Mouse (Mus musculus): Measurements from ENCODE around the gene Gm20388.

- TF ChIP-seq GATA1 (IDR thresholded peaks at IDR 0.05; ENCODE audit: low read length) (no peak), TAL1 (IDR thresholded peaks at IDR 0.05; ENCODE audit: low read length) (no peak)
Observed at GRCm38 (mm10) chr8:123756901-123757300, 3846.3 kb downstream of the Gm20388 start.

Measured in erythroblast, embryonic 14.5 days (primary cell).